Mouse (Mus musculus): ENCODE measurements around the gene B430306N03Rik.
"Not testable (repeated sequence)": the region's sequence is repeated elsewhere in the genome, so short reads cannot be mapped to it uniquely, and the experiment has no call there.

Gene B430306N03Rik

DNA sequence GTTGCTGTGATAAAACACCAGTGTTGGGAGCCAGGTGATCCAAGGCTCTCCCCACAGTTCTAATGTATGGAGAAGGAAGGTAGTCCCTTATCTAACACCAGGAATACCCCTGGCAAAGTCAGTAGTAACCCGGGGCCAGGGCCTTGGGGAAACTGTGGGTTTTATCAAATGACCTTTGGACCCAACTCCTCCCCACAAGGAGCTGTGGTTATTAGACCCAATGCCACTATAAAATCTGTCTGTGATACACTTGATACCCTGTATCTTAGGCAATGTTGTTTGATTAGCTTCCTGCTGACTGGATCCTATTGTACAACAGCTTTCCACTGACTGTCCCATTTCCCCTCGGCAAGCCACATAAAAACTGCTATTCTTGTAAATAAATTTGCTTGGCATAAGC, 3.8 kb upstream of the B430306N03Rik start:
- DNase-seq (ENCODE audit: low read depth): no peak

DNA sequence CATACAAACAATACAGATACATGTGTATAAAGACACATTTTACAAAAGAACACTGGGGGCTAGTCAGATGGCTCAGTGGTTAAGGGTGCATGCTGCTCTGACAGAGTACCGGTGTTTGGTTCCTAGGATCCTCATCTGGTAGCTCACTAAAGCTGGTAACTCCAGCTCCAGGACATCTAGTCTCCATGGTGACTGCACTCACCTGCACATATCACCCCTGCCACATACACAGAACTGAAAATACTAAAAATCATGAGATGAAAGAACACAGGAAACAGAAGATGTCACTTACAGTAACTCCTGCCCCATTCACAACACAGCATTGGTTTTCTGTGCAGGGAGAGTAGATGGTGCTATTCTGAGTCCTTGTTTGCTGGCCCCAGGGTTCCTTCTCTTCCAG, 2.7 kb downstream of the B430306N03Rik start:
- DNase-seq (ENCODE audit: low read depth): peak; percentile 56

DNA sequence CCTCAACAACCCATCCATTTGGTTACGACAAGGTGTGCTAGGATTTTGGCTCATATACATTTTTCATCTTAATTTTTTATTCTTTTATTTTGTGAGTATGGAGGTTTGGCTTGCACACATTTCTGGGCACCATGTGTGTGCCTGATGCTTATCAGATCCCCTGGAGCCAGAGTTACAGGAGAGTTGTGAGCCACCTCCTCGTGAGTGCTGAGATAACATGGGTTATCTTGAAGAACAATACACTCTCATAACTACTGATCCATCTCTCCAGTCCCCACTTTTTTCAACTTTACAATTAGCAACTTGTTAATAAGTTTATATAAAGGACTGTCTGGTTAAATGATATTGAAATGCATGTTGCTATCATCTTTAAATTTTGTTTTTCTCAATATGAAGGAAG, 5.3 kb downstream of the B430306N03Rik start:
- no peak for DNase-seq (ENCODE audit: low read depth)

DNA sequence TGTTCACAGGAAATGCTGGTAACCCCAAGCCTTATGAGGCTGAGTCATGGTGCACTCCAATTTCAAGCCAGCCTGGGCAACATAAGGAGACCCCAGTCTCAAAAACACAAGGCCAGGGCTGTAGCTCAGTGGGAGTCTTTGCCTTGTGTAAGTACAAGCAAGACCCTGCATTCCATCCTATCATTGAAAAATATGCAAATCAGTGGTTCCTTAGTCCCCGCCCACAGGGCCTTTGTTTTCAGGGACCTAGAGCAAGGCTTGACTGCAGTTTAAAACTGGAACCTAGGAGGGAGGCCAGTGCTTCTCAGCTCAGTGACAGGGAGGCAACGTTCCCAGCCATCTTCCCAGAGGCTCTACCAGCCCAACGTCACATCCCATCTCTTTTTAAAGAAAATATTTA, 7.3 kb downstream of the B430306N03Rik start:
- no peak for DNase-seq (ENCODE audit: low read depth)

DNA sequence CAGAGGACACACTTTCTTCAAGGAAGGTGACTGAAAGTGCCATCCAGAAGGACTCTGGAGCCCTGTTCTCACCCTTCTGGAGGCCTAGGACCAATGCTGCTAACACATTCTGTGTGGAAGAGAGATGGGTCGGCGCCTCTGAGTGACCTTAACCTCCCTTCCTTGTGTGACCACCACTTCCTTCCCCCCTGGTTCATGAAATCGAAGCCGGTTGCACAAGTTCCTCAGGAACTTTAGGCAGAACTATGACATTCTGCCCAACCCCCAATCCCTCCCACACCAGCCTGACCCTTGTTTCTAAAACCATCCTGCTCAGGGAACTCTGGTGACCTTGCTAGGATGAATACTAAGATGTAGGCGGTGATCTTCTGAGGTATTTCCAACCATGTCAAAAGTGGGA, 8.3 kb downstream of the B430306N03Rik start:
- no peak for DNase-seq (ENCODE audit: low read depth)

DNA sequence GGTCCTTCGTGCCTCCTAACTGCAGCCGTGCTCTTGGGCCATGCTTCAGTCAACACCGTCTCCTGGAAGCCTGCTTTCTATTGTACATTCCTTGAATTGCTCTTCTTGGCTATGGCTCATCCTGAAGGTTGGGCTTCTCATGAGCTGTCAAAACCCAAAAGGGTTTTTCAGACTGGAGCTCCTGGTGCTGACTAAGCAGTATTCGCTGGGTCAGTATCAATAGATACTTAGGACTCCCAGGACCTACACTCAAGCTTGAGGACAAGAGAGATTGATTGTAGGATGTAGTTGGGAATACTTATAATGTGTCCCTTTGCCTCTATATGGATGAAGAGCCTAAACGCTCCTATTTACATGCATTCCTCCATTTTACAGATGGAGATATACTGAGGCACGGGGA, 9.2 kb downstream of the B430306N03Rik start:
- DNase-seq (ENCODE audit: low read depth): no peak

DNA sequence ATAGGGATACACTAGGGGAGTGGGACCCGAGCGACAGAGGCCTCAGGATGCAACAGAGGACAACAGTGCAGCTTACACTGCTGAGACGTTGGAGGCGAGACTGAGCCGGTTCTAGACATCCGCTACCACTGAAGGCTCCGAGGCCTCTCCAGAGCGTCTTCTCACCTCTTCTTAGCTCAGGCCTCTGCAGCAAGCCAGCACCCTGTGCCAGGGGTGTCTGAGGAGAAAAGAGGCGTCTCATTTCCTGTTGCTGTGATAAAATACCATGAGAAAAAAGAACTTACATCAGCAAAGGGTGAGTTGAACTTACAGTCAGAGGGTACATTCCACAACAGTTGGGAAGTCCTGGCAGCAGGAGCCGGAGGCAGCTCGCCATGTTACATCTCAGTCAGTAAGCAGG, 9.7 kb downstream of the B430306N03Rik start:
- peak; percentile 55 for DNase-seq (ENCODE audit: low read depth)

DNA sequence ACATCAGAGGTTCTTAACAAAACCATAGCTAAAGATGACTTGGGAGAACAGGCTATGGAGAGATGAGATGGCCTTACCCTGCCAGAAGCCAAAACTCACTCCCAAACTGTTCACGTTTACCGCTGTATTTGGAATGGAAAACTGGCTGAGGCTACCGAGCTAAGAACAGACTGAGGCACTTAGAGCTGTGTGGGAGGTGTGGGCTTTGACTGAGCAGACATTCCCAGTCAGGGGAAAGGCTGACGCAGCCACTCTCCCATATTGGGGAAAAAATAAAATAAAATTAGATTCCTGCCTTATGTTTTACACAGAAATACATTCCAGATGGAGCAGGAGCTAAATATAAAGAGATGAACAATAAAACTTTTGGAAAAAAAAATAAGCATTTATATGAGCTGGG, 10.7 kb downstream of the B430306N03Rik start:
- DNase-seq (ENCODE audit: low read depth): no peak

DNA sequence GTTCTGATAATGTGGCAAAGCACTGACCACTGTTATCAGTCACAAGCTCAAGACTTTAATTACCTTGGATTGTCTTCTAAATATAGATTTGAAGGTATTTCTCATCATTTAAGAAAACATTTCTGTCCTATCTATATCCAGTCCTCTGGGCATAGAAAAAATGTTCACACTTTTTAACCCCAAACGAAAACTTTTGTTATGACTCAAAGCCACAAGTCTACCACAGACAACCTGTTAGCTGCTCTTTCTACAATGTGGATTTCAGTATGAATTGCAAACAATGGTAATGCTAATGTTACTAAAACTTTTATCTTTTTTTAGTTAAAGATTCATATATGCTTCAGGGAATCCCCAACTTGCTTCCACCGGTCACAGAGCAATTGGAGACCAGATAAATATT, 16.6 kb downstream of the B430306N03Rik start:
- no peak for DNase-seq (ENCODE audit: low read depth)

DNA sequence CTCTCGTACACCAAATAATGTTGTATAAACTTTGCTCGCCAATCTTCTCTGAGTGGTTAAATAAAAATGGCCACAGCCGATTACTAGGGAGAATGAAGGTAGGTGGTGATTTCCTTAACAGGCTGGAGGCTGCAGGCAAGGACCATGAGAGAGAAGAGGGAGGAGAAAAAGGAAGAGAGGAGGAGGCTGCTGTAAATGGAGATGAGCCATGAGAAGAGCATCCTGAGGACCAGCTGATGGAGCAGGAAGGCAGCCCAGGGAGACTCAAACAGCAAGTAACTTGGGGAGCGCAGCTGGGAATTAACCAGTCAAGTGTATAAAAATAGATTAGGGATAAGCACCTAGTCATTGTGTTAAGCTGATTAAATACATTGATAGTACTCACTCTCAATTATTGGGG, 18.2 kb downstream of the B430306N03Rik start:
- no peak for DNase-seq (ENCODE audit: low read depth)

DNA sequence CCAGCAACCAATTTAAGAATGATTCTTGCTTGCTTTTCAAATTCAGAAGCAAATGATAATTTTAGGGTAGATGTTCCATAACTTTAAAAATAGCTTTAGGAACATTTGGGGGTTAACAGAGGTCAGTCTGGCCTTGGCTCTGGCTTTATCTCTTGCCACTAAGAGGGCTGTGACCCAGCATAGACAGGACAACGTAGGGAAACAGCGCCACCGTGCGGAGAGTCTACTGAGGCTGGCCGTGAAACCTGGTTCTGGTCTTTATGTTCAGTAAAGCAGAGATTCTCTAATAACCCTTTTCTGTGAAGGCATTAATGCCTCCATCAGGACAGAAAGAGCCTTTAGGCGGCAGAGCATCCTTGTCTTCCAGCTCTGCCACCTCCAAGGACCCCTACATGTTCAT, 20.9 kb downstream of the B430306N03Rik start:
- peak; percentile 87 for DNase-seq (ENCODE audit: low read depth)

DNA sequence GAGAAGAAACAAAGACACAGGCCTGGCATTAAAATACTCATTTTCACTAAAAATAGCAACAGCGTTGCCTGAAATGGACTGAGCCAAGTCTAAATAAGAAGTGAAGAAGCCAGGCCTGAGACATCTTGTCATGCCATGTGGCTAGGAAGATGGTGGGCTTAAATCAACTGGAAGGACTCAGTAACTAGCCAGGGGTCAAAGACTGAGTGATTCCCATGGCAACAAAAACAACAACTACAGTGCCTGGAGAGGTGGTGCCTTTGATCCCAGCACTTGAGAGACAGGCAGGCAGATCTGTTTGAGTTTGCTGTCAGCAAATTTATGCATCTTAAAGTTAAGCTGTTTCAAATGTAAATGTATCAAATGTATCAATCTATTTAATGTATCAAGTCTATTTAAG, 24.3 kb downstream of the B430306N03Rik start:
- no peak for DNase-seq (ENCODE audit: low read depth)

DNA sequence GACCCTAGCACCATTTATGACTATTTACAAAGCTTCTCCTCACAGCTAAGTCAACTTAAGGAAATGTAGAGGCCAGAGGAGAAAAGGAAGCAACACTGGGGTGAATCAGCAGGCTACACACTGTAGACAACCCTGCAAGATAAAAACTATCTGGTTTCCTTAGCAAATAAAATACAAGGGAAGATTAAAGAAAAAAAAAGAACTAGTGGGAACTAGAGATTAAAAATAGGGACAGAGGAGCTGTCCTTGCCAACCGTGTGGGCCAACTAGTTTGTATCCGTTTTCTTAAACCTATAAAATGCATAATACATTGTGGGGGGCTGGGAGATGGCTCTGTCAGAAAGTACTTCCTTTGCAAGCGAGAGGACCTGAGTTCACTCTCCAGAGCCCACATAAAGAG, 26.0 kb downstream of the B430306N03Rik start:
- no peak for DNase-seq (ENCODE audit: low read depth)

DNA sequence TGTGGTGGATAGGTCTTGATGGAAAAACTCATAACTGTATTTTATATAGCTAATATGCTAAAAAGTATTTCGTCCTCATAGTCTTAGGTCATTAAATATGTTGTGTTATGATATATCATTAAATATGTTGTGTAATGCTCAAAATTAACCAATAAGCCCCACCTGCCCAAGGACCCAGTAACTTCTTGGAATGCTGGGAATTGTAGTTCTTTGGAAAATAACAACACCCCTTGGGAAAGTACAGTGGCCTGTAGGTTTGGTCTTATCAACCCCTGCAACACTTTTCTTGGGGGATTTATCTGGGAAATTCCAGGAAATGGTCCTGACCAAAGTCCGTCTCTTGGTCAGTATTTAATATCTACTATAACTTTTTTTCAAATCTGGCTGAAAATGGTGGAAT, 27.1 kb downstream of the B430306N03Rik start:
- no peak for DNase-seq (ENCODE audit: low read depth)

DNA sequence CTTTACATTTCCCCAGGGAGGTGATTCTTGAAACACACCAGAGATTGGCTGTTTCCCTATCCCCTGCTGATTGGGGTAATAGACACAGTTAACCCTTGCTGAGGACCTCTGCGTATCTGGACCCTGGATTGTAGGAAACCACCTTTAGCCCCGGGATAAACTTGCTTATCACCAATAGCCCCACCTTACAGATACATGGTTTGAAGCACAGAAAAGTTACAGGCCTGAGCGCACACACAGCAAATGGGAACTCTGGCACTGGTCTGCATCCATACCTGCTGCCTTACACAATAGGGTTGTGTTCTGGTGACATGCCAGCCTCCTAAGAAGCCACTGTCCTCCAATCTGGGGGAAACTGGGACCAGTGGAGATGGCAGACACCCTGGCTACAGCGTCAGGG, 29.9 kb downstream of the B430306N03Rik start:
- no peak for DNase-seq (ENCODE audit: low read depth)

DNA sequence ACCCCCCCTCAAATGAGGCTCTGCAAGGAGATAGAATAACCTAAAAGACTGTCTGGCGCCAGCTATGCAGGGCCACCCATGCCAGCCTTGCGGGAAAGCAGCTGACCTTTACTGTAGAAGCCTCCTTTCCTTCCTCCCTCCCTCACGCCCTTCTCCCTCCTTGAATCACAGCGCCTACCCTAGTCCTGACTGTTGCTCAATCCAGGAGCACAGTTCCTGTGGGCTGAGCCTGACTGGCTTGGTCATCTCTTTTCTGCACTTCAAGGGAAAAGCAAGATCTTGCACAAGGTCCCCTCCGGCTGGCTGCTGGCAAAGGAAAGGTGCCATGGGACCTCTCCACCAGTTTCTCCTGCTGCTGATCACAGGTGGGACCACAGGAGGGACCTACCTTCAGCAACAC, 30.3 kb downstream of the B430306N03Rik start, which contains the start of gene Trem2:
Gene Trem2 (plus strand): TSS at position 171 of the 400 bp plus-strand sequence.
- no peak for DNase-seq (ENCODE audit: low read depth)

DNA sequence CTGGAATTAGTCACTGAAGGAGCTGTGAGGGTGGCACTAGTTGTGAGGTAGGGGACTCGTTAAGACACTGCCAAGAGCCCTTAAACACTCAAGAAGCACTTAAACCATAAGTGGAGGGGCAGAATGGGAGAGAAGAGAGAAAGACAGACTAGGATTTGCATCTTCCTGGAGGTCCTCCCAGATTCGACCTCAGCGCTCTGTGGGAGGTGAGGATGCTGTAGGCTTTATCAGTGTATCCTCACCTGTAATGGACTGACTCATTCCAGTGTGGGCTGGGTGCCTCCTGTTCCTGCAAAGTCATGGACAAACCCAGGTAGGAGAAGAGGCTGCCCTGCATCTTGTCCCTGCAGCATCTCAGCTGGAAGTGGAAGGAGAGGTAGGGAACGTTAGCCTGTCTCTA, 30.9 kb downstream of the B430306N03Rik start:
- DNase-seq (ENCODE audit: low read depth): no peak

DNA sequence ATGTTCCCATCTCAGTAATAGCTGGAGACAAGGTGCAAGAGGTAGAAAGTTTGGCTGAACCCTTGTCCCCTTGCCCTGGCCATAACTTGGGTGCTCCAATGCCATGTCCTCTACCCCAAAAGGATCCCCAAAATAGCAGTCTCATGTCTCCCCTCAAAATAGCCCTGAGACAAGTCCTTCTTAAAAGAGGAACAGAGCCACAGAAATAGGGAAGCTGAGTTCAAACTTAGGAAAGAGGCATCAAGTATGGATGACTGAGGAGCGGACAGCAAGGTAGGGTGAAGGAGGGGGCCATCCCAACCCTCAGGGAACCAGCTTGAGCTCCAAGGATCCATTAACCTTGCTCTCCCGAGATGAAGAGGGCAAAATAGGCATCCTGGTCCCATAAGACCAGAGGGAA, 31.3 kb downstream of the B430306N03Rik start:
- no peak for DNase-seq (ENCODE audit: low read depth)

DNA sequence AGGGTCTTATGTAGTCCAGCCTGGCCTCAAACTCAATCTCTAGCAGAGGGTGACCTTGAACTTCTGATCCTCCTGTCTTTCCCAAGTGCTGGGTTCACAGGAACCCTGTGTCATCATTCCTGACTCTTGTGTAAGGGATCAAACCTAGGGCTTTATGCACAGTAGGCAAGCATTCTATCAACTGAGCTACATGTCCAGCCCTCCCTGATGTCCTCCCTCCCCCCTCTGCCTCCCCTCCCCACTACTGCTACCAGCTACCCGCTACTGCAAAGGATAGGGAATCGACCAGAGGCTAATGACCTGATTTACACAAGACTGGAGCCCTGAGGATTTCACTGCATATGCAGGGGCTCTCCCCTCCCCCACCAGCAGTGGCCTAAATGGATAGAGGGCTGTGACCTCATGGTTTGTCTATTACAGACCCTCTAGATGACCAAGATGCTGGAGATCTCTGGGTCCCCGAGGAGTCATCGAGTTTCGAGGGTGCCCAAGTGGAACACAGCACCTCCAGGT, 34.8 kb downstream of the B430306N03Rik start:
- no peak for DNase-seq (ENCODE audit: low read depth)

DNA sequence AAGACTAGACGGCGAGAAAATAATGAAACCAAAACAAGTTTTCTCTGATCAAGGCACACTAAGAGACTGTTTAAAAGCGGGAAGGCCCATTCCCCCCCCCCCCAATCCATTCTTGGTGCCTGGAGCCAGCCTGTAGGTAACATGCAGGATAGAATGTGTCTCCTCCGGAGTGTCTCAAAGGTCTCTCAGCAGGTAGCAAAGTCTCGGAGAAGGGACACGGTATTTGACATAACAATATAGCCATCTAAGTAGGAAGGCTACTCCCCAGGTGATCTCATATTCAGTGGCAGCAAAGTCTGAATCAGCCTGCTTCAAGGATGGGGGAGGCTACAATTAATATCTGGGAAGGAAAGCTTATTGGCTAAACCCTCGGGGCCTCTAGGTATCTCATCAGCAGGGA, 37.0 kb downstream of the B430306N03Rik start:
- DNase-seq (ENCODE audit: low read depth): not testable (repeated sequence)

DNA sequence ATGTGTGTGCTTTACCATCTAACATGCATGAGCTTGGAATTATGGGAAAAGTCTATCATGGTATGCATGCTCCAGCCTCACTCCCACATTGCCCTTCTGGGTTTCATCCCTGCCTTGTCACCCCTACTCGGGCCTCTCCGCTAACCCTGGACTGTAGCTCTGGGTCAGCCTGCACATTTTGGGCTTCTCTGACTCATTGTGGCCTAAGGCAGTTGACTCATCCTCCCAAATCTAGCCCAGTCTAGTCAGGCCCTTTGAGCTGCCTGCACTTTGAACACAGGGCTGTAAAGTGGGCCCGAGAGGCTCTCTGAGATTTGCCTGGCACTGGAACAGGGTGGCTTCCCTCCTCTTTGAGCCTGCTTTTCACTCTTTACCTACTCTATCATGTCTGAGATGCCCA, 39.9 kb downstream of the B430306N03Rik start:
- DNase-seq (ENCODE audit: low read depth): no peak

DNA sequence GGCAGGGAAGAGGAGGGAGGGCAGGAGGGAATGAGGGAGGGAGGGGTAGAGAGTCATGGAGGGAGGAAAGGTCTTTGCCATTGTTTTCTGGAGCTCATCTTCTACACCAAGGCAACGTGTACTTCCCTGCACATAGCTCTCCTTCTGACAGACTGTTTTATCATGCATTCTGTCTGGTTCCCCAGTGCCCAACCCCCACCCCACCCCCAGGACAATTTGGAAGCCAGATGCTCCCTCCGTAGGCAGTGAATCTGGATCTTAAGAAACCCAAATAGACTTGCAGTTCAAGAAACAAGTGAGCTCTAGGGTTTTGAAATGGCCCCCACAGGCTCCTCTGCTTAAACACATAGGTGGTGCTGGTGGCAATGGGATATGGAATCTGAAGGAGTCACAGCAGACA, 42.0 kb downstream of the B430306N03Rik start:
- DNase-seq (ENCODE audit: low read depth): no peak

DNA sequence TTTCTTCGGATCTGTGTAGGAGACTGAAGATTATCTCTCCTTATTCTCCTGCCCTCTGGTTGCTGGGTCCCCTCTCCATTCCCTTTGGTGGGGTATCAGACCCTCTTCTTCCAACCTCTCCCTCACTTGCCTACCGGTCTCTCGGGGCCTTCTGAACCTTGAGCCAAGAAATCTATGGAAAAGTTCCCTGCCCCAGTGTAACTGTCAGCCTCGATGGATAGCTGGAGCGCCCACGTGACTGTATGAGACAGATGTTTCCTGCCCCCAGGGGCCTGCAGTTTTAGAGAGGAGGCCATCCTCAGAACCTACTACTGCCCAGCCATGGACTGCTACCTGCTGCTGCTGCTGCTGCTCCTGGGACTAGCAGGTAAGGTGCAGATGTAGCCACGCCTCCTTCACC, 43.7 kb downstream of the B430306N03Rik start, which contains the start of gene Treml1:
Gene Treml1 (plus strand): TSS at position 301 of the 400 bp plus-strand sequence.
- no peak for DNase-seq (ENCODE audit: low read depth)

DNA sequence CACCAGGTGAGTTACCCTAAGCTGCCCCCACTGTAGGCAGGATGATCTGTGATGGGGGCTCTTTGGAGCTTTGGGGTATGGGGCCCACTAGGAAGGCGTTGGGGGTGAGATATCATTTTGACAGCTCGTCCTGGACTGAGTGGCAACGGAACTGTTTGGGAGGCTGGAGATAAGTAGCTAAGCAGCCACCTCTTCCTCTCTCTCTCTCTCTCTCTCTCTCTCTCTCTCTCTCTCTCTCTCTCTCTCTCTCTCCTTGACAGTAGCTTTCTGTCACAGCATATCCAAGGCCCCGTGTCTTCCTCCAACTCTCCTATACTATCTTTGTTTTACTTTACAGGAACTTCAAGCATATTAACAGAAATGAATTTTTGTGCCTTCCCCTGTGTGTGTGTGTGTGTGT, 44.5 kb downstream of the B430306N03Rik start:
- DNase-seq (ENCODE audit: low read depth): no peak

DNA sequence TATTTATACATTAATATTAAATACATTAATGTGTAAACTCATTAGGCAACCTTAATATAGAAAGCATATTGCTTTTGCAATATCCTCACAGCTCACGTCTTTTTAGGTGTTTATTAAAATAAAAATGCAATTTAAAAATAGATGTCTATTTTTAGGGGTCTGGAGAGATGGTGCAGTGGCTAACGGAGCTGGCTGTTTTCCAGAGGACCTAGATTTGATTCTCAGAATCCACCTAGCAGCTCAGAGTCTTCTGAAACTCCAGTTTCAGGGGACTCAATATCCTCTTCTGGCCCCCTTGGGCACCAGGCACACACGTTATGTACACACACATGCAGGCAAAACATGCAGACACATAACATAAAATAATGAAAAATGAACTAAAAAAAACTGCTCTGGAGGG, 46.4 kb downstream of the B430306N03Rik start:
- DNase-seq (ENCODE audit: low read depth): no peak
